Mouse (Mus musculus) layer of hippocampus, adult 9-11 months (tissue): ENCODE results near the gene Hnrnpa2b1.
A peak's percentile ranks its signal among the peaks of the same experiment; 100 is the strongest.
"Not testable (repeated sequence)": the region's sequence is repeated elsewhere in the genome, so short reads cannot be mapped to it uniquely, and the experiment has no call there.

Experiments
- DNase-seq: peaks from one replicate; pipeline ENCODE4 v3.0.0; 2022

Gene Hnrnpa2b1

GRCm38 (mm10) chr6:51469715-51470310 lies at the start of gene Hnrnpa2b1:
Hnrnpa2b1 (minus strand) TSS chr6:51469894.
- DNase-seq, result peak; percentile 97

DNA sequence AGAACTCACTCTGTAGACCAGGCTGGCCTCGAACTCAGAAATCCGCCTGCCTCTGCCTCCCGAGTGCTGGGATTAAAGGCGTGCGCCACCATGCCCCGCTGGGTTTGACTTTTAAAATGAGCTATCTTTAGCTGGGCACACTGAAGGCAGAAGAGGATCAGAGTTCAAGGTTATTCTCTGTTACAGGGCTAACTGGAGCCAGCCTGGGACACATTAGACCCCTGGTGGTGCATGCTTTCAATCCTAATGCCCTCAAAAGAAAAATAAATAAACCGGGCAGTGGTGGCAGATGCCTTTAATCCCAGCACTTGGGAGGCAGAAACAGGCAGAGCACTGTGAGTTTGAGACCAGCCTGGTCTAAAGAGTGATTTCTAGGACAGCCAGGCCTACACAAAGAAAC lies 45.2 kb upstream of the Hnrnpa2b1 start:
- no peak for DNase-seq

- no peak for DNase-seq
These were observed 44.1 kb upstream of the Hnrnpa2b1 start for GRCm38 (mm10) chr6:51513745-51514144.

DNA sequence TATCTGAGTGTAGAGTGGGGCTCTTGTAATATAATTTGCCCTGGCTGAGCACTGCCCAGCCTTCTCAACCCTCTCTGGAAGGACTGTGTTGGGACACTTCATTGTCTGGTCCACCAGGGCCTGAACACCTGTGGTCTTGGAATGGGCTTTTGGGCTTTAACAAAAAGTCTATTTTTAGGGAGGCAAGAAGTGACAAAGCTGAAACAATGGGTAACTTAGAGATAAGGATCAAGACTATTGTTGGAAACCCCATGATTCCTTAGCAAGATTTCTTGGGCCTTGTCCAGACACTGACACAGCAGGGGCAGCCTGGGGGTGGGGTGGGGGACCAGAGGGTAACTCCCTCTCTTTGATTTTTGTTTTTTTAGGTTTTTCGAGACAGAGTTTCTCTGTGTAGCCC lies 41.3 kb upstream of the Hnrnpa2b1 start:
- DNase-seq, result no peak

- peak; percentile 27 for DNase-seq
These were observed 40.4 kb upstream of the Hnrnpa2b1 start for GRCm38 (mm10) chr6:51510094-51510493.

GRCm38 (mm10) chr6:51508750-51509648 lies 39.3 kb upstream of the Hnrnpa2b1 start:
- DNase-seq, result peak; percentile 70

DNA sequence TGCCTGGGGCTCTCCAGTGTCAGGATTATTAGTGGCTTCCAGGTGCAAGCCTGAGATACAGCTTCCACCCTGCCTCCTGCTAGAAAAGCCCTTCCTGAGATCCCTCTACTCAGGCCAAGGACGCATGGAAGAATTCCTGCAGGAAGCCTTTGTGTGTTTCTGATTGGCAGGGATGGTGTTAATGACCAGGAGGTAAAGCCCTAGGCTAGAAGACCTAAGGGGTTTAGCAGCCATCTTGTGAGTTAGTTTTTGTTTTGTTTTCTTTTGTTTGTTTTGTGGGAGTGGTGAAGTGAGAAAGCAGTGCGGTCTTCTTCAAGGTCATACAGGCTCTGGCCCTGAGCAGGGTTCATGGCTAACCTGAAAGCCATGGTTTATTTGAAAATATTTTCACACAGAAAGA lies 37.9 kb upstream of the Hnrnpa2b1 start:
- DNase-seq, result no peak

DNA sequence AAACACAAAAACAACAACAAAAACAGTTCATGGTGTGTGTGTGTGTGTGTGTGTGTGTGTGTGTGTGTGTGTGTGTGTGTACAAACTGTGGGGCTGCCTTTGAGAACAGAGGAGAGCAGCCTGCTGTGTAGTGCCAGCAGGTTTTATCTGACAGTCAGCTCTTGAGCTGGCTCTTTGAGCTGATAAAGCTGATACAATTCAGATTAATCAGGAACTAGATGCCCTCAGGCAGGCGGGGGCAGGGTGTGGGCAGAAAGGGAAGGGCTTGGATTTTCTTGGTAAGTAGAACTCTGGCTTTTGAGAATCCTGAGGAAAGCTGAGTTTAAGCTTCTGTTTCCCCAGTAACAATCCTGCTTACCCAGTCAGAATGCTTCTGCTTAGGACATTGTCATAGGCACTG lies 36.0 kb upstream of the Hnrnpa2b1 start:
- no peak for DNase-seq

DNA sequence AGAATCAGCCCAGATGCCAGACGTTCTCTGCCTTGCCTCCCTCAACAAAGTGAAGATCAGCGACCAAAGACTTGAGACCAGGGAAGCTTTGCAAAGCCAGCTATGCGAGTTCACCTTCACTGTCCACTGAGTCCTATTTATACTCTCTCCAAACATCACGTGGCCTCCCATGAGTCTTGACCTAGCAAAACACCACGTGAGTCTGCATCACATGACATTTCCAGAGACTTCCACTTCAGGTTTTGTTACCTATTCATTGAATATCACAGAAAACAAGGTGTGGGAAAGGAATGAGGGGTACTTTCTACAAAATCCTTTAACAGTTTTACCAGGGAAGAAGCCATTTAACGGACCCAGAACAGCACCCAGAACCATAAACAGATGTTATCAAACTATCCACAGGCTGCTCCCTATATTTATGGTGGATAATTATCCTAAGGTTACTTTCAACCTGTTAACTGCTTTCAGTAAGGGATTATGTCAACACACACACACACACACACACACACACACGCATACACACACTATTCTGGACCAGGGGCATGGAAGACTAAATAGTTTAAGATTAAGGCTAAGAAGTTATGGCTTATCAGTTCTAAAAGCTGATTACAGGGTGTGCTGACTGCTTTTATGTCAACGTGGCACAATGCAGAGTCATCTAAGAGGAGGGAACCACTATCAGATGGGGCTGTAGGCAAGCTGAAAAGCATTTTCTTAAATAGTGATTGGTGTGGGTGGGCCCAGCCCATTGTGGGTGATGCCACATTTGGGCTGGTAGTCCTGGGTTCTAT lies 27.8 kb upstream of the Hnrnpa2b1 start:
- no peak for DNase-seq

- DNase-seq, result no peak
These were observed 20.1 kb upstream of the Hnrnpa2b1 start for GRCm38 (mm10) chr6:51489787-51490186.

DNA sequence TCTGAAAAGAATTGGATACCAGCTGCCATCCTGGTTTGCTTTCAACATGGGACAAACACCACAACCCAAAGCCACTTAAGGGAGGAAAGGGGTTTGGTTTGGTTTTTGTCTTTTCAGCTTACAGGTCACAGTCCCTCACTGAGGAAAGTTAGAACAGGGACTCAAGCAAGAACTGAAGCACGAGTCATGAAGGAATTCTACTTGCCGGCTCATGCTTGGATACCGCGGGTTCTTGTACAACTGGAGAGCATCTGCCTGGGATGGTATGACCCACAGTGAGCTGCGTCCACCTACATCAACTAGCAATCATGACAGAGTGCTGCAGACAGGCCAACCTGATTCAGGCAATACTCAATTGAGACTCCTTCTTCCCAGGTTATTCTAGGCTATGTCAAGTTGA lies 17.0 kb upstream of the Hnrnpa2b1 start:
- no peak for DNase-seq

GRCm38 (mm10) chr6:51486076-51486710 lies 16.5 kb upstream of the Hnrnpa2b1 start:
- no peak for DNase-seq

DNA sequence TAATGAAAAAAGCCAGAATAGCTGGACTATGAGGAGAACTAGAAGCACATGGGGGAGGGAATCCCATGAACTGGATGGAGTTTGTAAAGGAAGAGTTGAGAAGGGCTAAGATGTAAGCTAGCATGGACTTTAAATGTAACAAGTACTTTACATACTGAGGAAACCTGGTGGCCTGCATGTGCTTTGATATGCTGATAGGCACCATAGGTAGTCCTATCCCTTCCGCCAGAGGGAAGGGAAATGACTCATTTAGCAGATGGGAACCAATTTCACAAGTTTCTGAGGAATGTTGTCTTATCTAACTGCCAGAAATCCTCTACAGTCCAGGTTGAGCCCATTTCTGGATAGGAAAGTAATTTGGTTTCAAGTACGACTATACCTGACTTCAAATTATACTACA lies 16.0 kb upstream of the Hnrnpa2b1 start:
- DNase-seq, result no peak

GRCm38 (mm10) chr6:51484556-51484955 lies 14.9 kb upstream of the Hnrnpa2b1 start:
- DNase-seq, result not testable (repeated sequence)

GRCm38 (mm10) chr6:51483861-51484260 lies 14.2 kb upstream of the Hnrnpa2b1 start:
- DNase-seq, result no peak

GRCm38 (mm10) chr6:51481548-51481947 lies 11.9 kb upstream of the Hnrnpa2b1 start:
- DNase-seq, result no peak

DNA sequence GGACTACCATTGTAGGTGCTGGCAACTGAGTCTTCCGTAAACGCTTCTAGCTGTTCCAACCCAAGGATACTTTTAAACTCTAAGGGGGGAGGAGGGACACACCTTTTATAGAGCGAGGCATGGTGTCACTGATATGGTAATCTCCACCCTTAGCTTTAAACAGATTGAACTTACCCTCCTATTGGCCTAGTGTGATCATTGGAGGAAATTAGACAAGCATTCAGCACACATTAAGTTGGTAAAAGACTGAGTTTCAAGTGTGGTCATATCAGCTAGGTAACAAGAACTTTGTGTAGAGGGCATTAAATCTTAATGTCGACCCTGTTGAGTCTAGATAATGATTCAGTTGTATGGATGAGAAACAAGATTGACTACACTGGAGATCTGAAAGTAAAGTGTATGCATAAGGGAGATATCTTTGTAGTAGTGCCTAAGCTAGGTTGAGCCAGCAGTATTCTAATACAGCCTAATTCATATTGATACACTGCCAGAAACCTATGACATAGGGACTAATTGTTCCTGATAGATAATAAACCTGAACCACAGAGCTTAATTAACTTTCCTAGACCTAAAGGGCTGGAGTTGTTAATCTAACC lies 9.5 kb upstream of the Hnrnpa2b1 start:
- DNase-seq, result no peak

DNA sequence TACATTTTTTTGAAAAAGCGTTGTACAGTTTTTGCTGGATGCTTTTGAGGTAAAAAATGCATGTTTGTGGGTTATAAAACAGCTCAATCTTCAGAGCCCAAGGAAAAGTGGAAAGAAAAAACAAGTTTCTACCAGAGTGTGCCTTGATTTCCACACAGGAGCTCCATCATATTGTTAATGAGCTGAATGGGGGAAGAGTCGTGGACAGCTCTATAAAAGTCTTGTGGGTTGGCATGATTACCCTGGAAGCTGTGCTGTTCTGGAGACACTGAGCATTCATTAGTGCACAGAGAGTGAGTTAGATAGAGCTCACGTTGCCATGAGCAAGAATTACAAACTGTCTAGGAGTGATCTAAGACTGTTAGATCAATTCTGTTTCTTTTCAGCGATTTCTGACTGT lies 2.5 kb upstream of the Hnrnpa2b1 start:
- no peak for DNase-seq

- no peak for DNase-seq
These were observed 2.1 kb upstream of the Hnrnpa2b1 start for GRCm38 (mm10) chr6:51471782-51472181.

DNA sequence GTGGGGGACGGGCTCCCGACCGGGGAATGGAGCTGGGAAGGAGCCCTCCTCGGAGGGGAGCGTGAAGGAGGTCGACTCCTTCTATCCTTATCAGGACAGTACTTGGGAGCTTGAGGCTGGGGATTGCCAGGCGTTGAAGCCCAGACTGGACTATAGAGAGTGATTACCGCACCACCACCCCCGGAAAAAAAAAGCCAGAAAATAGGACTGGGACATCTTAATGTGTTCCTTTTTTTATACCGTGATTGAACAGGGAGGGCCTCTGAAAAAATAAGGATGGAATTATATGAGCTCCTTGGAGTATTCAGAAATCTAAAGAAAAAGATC lies 1.4 kb upstream of the Hnrnpa2b1 start:
- no peak for DNase-seq

- DNase-seq, result peak; percentile 85
These were observed 851 bp upstream of the Hnrnpa2b1 start, which contains the start of gene Cbx3 for GRCm38 (mm10) chr6:51470311-51471178. Cbx3 (plus strand) TSS chr6:51470360.
